Mouse (Mus musculus) T-helper 1 cell (primary cell): ENCODE results near the gene Foxg1.

ENCODE experiments used
- in situ Hi-C: fragments of 300-600 bp; cut with MboI, MseI; formaldehyde crosslinking; loops from one replicate; pipeline ENCODE4 v1.15.1; 2025; ENCODE audit warnings: high pct_unique_total_duplicates

Foxg1 gene

GRCm38 (mm10) chr12:49382565-49383520, at the start of gene Foxg1:
TSS of gene Foxg1 (plus strand) at chr12:49382660.
- in situ Hi-C loops, result no loop called here

GRCm38 (mm10) chr12:49349697-49350096, 32.8 kb upstream of the Foxg1 start:
- in situ Hi-C loops, result loop anchor here (25.0 kb wide), 1 partner anchor 1913 kb away; no protein-coding TSS in a partner anchor

GRCm38 (mm10) chr12:49368931-49369330, 13.5 kb upstream of the Foxg1 start:
- in situ Hi-C loops, result loop anchor here (25.0 kb wide), 1 partner anchor 1893 kb away; no protein-coding TSS in a partner anchor

- in situ Hi-C loops, result loop anchor here (25.0 kb wide), 1 partner anchor 1890 kb away; no protein-coding TSS in a partner anchor
Measured at GRCm38 (mm10) chr12:49372170-49372569, 10.3 kb upstream of the Foxg1 start.

- in situ Hi-C loops, result loop anchor here (25.0 kb wide), 1 partner anchor 1889 kb away; no protein-coding TSS in a partner anchor
Measured at GRCm38 (mm10) chr12:49373176-49373575, 9.3 kb upstream of the Foxg1 start.

GRCm38 (mm10) chr12:49373821-49374605, 8.4 kb upstream of the Foxg1 start:
- in situ Hi-C loops, result loop anchor here (25.0 kb wide), 1 partner anchor 1888 kb away; no protein-coding TSS in a partner anchor

GRCm38 (mm10) chr12:49374606-49374995, 7.9 kb upstream of the Foxg1 start:
- in situ Hi-C loops, result loop anchor here (25.0 kb wide), 1 partner anchor 1888 kb away; no protein-coding TSS in a partner anchor

- in situ Hi-C loops, result no loop called here
Measured at GRCm38 (mm10) chr12:49375427-49376317, 6.8 kb upstream of the Foxg1 start.

- in situ Hi-C loops, result no loop called here
Measured at GRCm38 (mm10) chr12:49376318-49376992, 6.0 kb upstream of the Foxg1 start.

GRCm38 (mm10) chr12:49377281-49377970, 5.0 kb upstream of the Foxg1 start:
- in situ Hi-C loops, result no loop called here

GRCm38 (mm10) chr12:49378920-49379319, 3.5 kb upstream of the Foxg1 start:
- in situ Hi-C loops, result no loop called here

- in situ Hi-C loops, result no loop called here
Measured at GRCm38 (mm10) chr12:49379446-49379845, 3.0 kb upstream of the Foxg1 start.

GRCm38 (mm10) chr12:49380442-49380841, 2.0 kb upstream of the Foxg1 start:
- in situ Hi-C loops, result no loop called here

GRCm38 (mm10) chr12:49381031-49381525, 1.4 kb upstream of the Foxg1 start:
- in situ Hi-C loops, result no loop called here

- in situ Hi-C loops, result no loop called here
Measured at GRCm38 (mm10) chr12:49381721-49382365, 617 bp upstream of the Foxg1 start.

GRCm38 (mm10) chr12:49383521-49384133, 1.2 kb downstream of the Foxg1 start:
- in situ Hi-C loops, result no loop called here

GRCm38 (mm10) chr12:49384295-49384875, 1.9 kb downstream of the Foxg1 start:
- in situ Hi-C loops, result no loop called here
